In genomic region chr9:39575469-39575868, GRCm38 (mm10) we compare ENCODE assay signal across 12 mouse cellular contexts.
"Had no signal": no experiment of that assay in that cellular context is flagged by ENCODE, and none has a peak within 500 bp of the region (broad histone marks: within the 10 kb centered on the region; RNA-seq: fewer than 3 reads in every experiment).

Gene Olfr959, minus strand, starts transcription at chr9:39575569.

- DNase-seq: retina, postnatal 1 day; right cerebral cortex, adult 18-20 months; right cerebral cortex, postnatal 14 days; right cerebral cortex, postnatal 25 days; right cerebral cortex, postnatal 4 days; spleen, adult 18-20 months; thymus, adult 18-20 months; thymus, adult 2 months; thymus, postnatal 14 days; thymus, postnatal 25 days; thymus, postnatal 36 days; thymus, postnatal 4 days had no signal
